Mouse (Mus musculus) neural tube, embryonic 13.5 days (tissue): ENCODE data around the gene Grm4. TPM values are rescaled to one million over a fixed set of nuclear protein-coding genes. Genes with fewer than 3 reads are reported as not detected.
A peak's percentile ranks its signal among the peaks of the same experiment; 100 is the strongest.

ENCODE experiments used
- ATAC-seq: fragments of 200-750 bp; cut with Nextera tagmentation; 2 replicates; pipeline ENCODE4 v1.8.0; 2017; ENCODE audit warnings: low read depth, mild to moderate bottlenecking, moderate TSS enrichment, moderate library complexity
- H3K27ac ChIP-seq: fragments of 300-500 bp; sonication (generic); replicated peaks from 2 replicates; pipeline ENCODE4 v1.5.1; 2015; ENCODE audit warnings: moderate library complexity, mild to moderate bottlenecking, inconsistent platforms
- H3K27me3 ChIP-seq: fragments of 300-500 bp; sonication (generic); 2 replicates; pipeline ENCODE4 v1.6.1; 2015; ENCODE audit warnings: mild to moderate bottlenecking, inconsistent platforms
- H3K36me3 ChIP-seq: fragments of 300-500 bp; sonication (generic); 2 replicates; pipeline ENCODE4 v1.6.1; 2015; ENCODE audit warnings: mild to moderate bottlenecking, inconsistent platforms
- H3K4me1 ChIP-seq: fragments of 300-500 bp; sonication (generic); replicated peaks from 2 replicates; pipeline ENCODE4 v1.6.1; 2015; ENCODE audit warnings: inconsistent platforms
- H3K4me2 ChIP-seq: fragments of 300-500 bp; sonication (generic); 2 replicates; pipeline ENCODE4 v1.6.1; 2015; ENCODE audit warnings: inconsistent platforms, mild to moderate bottlenecking, moderate library complexity
- H3K4me3 ChIP-seq: fragments of 300-500 bp; sonication (generic); 2 replicates; pipeline ENCODE4 v1.5.1; 2015; ENCODE audit warnings: mild to moderate bottlenecking, inconsistent platforms
- H3K9ac ChIP-seq: fragments of 300-500 bp; sonication (generic); 2 replicates; pipeline ENCODE4 v1.6.1; 2015; ENCODE audit warnings: moderate library complexity, mild to moderate bottlenecking, inconsistent platforms
- H3K9me3 ChIP-seq: fragments of 300-500 bp; sonication (generic); 2 replicates; pipeline ENCODE4 v1.6.1; 2016; ENCODE audit warnings: inconsistent platforms
- WGBS: fragments of 180-500 bp; shearing (Covaris S2); methylation state at CpG from one replicate; pipeline ENCODE4 v1.1.7; 2015; 5-methylcytosine and 5-hydroxymethylcytosine counted together
- polyA plus RNA-seq: library from polyadenylated mRNA; unstranded; fragments of >200 nt; fragmentation: Nextera tagmentation; extraction: Ambion mirVana; gene quantifications from 2 replicates; pipeline ENCODE4 v1.2.1, GENCODE M21; 2015

Gene Grm4
- 3.5 and 4.3 TPM in 2 replicates for polyA plus RNA-seq

DNA sequence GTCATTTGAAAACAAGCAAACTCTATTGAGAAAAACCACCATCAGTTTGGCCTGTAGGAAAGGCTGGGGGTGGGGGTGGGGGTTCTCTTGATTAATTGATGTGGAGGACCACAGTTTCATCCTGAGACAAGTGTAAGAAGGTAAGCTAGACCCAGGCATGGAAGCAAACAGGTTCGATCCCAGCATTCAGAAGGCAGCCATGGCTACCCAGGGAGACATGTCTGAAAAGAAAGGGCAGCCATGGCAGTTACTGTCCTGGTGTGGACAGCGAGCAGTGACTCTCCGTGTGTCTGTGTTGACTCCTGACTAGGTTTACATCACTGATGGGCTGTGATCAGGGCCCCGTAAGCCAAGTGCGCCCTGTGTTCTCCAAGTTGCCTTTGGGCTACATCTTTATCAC, at the start of gene Grm4:
Gene Grm4, minus strand, starts transcription at position 101 of the 400 bp plus-strand sequence.
- H3K9ac ChIP-seq: no peak within 1 kb of the TSS
- H3K4me1 ChIP-seq: peaks cover 27% of the 10 kb centered on the region
- no peak within 1 kb of the TSS for H3K27ac ChIP-seq
- H3K4me2 ChIP-seq: peak within 1 kb of the TSS; percentile 45
- H3K36me3 ChIP-seq: no peaks in the 10 kb centered on the region
- H3K4me3 ChIP-seq: no peak within 1 kb of the TSS
- no peaks in the 10 kb centered on the region for H3K9me3 ChIP-seq
- ATAC-seq: no peak
- WGBS: 75% methylated on average over 5 of the region's 5 CpGs
- peaks cover 41% of the 10 kb centered on the region for H3K27me3 ChIP-seq

DNA sequence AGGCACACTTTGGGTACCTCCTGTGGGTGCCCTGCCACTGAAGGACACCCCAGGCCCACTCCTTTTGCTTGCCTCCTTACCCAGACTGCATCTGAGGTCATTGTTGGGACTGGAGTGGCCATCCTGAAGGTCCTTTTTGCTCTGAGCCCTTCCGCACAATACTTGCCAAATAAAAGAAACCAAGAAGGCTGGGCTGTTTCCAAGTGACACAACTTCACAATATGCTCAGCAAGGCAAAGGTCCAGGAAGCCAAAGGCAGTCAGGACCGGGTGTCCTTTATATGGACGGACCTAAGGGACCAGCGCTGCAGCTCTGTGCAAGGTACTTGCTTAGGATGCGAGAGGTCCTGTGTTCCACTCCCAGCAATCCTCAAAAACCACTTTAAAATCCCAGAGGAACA, 47.0 kb upstream of the Grm4 start:
- no peaks in the 10 kb centered on the region for H3K9me3 ChIP-seq
- no peak overlapping the region for H3K4me3 ChIP-seq
- H3K9ac ChIP-seq: no peak overlapping the region
- H3K4me2 ChIP-seq: no peak overlapping the region
- no peak for ATAC-seq
- no peaks in the 10 kb centered on the region for H3K27me3 ChIP-seq
- WGBS: 89% methylated on average over 5 of the region's 5 CpGs
- H3K4me1 ChIP-seq: peaks cover 30% of the 10 kb centered on the region
- no peak overlapping the region for H3K27ac ChIP-seq
- H3K36me3 ChIP-seq: peaks cover 13% of the 10 kb centered on the region; the same call in 1 of the 2 replicates

DNA sequence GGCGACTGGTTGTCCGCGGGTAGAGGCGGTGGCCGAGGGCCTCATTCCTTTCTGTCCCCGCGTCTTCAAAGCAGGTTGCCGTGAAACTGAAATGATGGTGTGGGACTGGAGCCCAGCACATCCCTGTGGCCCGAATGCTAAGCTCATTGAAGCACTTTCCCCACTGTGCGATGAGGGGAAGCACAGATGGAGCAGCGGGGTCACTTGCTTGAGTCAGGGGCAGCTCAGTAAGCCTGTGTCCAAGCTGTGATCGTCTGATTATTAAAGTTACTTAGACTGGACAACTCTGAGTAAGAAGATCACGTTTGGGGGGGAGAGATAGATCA, 44.7 kb upstream of the Grm4 start:
- Histone ChIP-seq H3K27me3 (no peaks in the 10 kb centered on the region), H3K4me3 (peak overlapping the region; percentile 71), H3K9ac (peak overlapping the region; percentile 76), H3K4me1 (peaks cover 38% of the 10 kb centered on the region), H3K4me2 (peak overlapping the region; percentile 93), H3K36me3 (peaks cover 3% of the 10 kb centered on the region), H3K27ac (peak overlapping the region; percentile 68), H3K9me3 (no peaks in the 10 kb centered on the region)
- under 1% methylated on average over 13 of the region's 13 CpGs for WGBS
- no peak for ATAC-seq

GRCm38 (mm10) chr17:27565163-27565941, 44.1 kb upstream of the Grm4 start, which contains the start of gene AI413582:
AI413582 (minus strand) TSS chr17:27565756.
- Histone ChIP-seq H3K9ac (peak within 1 kb of the TSS; percentile 77), H3K36me3 (peaks cover 3% of the 10 kb centered on the region), H3K4me1 (peaks cover 38% of the 10 kb centered on the region), H3K27me3 (no peaks in the 10 kb centered on the region), H3K4me2 (peak within 1 kb of the TSS; percentile 93), H3K4me3 (peak within 1 kb of the TSS; percentile 71), H3K27ac (peak within 1 kb of the TSS; percentile 68), H3K9me3 (no peaks in the 10 kb centered on the region)
- peak; percentile 95 for ATAC-seq
- under 1% methylated on average over 58 of the region's 58 CpGs for WGBS

DNA sequence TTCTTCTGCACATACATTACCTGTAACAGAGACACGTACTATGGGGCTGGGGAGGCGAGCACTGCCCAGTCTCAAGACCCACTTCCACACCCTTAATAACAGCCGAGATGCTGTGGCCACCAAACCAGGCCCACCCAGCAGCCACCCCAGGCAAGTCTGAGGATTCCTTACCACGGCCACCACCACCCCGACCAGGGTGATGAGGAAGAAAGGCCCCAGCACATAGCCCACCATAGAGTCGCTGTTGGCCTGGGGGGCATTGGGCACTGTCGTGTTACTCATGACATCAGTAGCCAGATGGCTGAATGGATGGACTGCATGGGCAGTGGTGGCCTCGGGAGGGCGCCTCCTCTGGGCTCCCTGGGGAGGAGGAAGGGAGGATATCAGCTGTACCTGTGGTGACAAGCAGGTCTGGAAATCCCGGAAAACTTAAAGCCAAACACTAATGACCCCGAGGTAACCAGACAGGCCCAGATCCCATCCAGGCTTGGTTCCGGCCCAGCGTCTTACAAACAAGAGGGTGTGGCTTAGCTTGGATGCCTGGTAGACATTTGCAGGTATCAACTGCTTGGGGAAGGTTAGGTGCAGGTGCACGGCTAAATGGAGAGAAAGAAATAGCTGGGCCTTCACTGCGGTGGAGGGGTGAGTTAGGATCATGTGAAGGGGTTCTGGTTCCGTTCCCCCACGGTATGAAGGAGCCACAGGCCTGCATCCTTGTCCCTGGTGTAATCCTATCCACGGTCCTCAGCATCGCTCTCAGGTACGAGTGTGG, 43.4 kb upstream of the Grm4 start:
- Histone ChIP-seq H3K4me1 (peaks cover 44% of the 10 kb centered on the region), H3K9me3 (no peaks in the 10 kb centered on the region), H3K4me2 (peak overlapping the region; percentile 93), H3K27me3 (no peaks in the 10 kb centered on the region), H3K4me3 (peak overlapping the region; percentile 71), H3K9ac (peak overlapping the region; percentile 77), H3K27ac (peak overlapping the region; percentile 61), H3K36me3 (peaks cover 3% of the 10 kb centered on the region)
- 11% methylated on average over 20 of the region's 20 CpGs for WGBS
- ATAC-seq: no peak

GRCm38 (mm10) chr17:27563771-27564244, 42.6 kb upstream of the Grm4 start:
- peak overlapping the region; percentile 93; the same call in 1 of the 2 replicates for H3K4me2 ChIP-seq
- 0 out of 2 replicates have a peak overlapping the region, but pooled peaks have one; percentile 77 for H3K9ac ChIP-seq
- no peaks in the 10 kb centered on the region for H3K9me3 ChIP-seq
- H3K4me3 ChIP-seq: no peak overlapping the region
- WGBS: 47% methylated on average over 7 of the region's 7 CpGs
- H3K27me3 ChIP-seq: no peaks in the 10 kb centered on the region
- peaks cover 51% of the 10 kb centered on the region for H3K4me1 ChIP-seq
- H3K36me3 ChIP-seq: peaks cover 3% of the 10 kb centered on the region
- no peak for ATAC-seq
- H3K27ac ChIP-seq: no peak overlapping the region

DNA sequence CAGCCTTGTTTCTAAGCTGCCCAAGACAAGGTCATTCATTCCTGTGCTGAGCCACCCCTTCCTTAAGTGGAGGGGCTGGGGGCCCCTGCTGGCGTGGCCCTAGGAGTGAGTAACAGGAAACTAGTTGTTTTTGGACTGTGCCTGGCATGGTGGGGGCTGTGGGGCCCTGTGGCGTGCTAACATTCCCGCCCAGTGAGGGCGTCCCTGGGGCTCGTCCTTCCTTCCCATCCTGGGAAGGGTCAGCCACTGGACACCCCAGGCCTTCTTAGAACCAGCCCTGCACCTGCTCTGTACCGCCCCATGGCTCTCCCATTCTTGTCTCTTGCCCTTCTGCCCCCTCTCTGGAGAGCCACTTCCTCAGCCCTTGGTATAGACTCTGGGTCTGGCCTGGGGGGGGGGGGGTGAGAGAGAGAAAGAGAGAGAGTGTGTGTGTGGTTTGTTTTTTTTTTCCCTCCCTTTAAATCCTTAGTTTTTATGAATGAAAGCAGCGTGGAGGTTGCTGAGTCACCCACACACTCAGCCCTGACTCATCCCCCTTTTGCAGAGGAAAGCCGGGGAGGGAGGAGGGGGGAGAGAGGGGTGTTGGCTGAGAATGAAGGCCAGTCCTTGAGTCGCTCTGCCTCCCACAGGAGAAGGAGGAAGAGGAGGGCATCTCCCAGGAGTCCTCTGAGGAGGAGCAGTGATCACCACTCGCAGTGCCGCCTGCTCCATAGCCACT, 40.8 kb upstream of the Grm4 start:
- Histone ChIP-seq H3K9me3 (no peaks in the 10 kb centered on the region), H3K4me3 (no peak overlapping the region), H3K9ac (no peak overlapping the region), H3K27me3 (no peaks in the 10 kb centered on the region), H3K27ac (0 out of 2 replicates have a peak overlapping the region, but pooled peaks have one; percentile 38), H3K4me2 (no peak overlapping the region), H3K36me3 (peaks cover 3% of the 10 kb centered on the region), H3K4me1 (peaks cover 66% of the 10 kb centered on the region)
- no peak for ATAC-seq
- 58% methylated on average over 8 of the region's 11 CpGs for WGBS

DNA sequence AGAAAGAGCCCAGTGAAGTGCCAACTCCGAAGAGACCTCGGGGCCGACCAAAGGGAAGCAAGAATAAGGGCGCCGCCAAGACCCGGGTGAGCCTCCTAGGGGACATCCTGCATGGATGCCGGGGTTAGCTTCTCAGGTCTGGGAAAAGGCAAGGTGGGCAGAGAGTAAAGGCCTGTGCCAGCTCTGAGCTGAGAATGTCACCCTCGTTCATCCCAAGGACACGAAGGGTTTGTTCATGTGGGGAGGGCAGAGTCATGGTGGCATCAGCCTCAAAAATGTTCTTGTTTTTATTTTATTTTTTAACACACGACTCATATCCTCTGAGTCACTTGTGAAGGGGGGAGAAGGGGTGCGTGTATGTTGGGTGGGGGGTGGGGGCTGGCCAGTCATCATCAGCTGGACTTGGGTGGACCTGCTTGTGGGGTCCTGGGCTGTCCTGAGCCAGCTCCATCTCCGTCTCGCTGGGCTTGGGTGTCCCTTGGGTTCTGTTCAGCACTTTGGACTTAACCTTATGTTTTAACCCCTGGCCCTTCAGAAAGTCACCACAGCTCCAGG, 39.8 kb upstream of the Grm4 start:
- Histone ChIP-seq H3K9me3 (no peaks in the 10 kb centered on the region), H3K27me3 (no peaks in the 10 kb centered on the region), H3K36me3 (peaks cover 3% of the 10 kb centered on the region), H3K4me3 (no peak overlapping the region), H3K27ac (no peak overlapping the region), H3K9ac (no peak overlapping the region), H3K4me1 (peaks cover 58% of the 10 kb centered on the region), H3K4me2 (no peak overlapping the region)
- WGBS: 90% methylated on average over 13 of the region's 13 CpGs
- ATAC-seq: no peak

GRCm38 (mm10) chr17:27559596-27559995, 38.4 kb upstream of the Grm4 start:
- no peak overlapping the region for H3K4me3 ChIP-seq
- H3K4me2 ChIP-seq: no peak overlapping the region
- H3K27ac ChIP-seq: no peak overlapping the region
- peaks cover 3% of the 10 kb centered on the region for H3K36me3 ChIP-seq
- H3K27me3 ChIP-seq: peaks cover 11% of the 10 kb centered on the region
- 72% methylated on average over 12 of the region's 12 CpGs for WGBS
- H3K4me1 ChIP-seq: peaks cover 62% of the 10 kb centered on the region
- no peak overlapping the region for H3K9ac ChIP-seq
- no peak for ATAC-seq
- no peaks in the 10 kb centered on the region for H3K9me3 ChIP-seq

DNA sequence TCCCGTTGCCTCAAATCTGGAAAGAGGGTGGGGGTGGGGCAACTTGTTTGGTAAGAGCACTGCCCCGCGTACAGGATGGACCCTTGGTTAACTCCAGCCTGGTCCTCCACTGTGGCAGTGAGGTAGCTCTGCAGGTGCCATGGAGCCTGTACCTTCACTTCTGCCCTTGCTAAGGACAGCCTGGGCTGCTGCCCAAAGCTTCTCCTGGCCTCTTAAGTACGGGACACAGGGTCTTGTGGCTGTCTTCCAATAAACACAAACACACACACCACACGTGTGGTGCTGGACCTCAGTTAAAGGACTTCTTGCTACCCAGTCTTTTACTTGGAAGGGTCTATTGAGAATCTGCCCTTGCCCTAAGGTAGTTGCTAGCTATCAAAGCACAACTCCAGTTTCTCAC, 37.6 kb upstream of the Grm4 start:
- Histone ChIP-seq H3K9me3 (no peaks in the 10 kb centered on the region), H3K4me1 (peaks cover 55% of the 10 kb centered on the region), H3K4me3 (peak overlapping the region; percentile 87; the same call in 1 of the 2 replicates), H3K27ac (no peak overlapping the region), H3K27me3 (peaks cover 12% of the 10 kb centered on the region), H3K9ac (no peak overlapping the region; the same call in 1 of the 2 replicates), H3K4me2 (peak overlapping the region; percentile 84), H3K36me3 (peaks cover 3% of the 10 kb centered on the region)
- no peak for ATAC-seq
- 15% methylated on average over 5 of the region's 5 CpGs for WGBS

DNA sequence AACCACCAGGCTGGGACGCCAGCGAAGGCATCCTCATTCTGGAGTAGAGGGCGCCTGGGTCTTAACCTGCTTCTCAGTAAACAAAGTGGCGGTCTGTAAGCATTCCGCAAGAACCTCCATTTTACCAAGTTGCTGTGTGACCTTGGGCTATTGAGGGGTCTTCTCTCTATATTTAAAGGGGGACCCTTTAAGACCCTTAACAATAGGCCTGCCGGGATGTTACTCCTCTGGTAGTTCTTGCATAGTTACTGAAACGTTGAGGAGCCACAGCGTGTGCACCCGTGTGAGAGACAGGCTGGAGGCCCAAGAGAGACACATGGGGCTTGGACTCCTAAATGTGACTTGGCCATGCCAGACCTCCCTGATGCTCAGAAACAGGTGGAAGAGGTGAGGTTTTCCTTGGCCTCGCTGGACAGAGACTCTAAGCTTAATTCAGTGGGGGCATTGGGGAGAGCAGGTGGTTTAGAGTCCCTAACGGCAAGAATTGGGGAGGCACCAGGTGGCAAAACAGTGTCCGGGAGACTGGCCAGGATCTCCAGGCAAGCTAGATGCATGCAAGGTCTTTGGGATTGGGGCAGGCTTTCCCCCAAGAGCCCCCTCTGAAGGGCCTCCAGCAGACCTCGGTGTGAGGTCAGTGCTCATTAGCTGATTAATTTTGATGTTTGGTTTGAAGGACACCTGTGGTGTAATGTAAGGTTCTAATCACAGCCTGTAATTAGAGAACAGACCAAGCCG, 36.9 kb upstream of the Grm4 start:
- Histone ChIP-seq H3K27me3 (peaks cover 12% of the 10 kb centered on the region), H3K4me2 (peak overlapping the region; percentile 84), H3K9me3 (no peaks in the 10 kb centered on the region), H3K9ac (peak overlapping the region; percentile 95), H3K36me3 (peaks cover 3% of the 10 kb centered on the region), H3K27ac (0 out of 2 replicates have a peak overlapping the region, but pooled peaks have one; percentile 96), H3K4me1 (peaks cover 52% of the 10 kb centered on the region), H3K4me3 (peak overlapping the region; percentile 87)
- 4% methylated on average over 14 of the region's 14 CpGs for WGBS
- no peak for ATAC-seq
